Mouse (Mus musculus): ENCODE data around the gene Ndufc2.

Ndufc2 gene

GRCm38 (mm10) chr7:97399960-97400715 lies at the start of gene Ndufc2:
Gene Ndufc2 (plus strand): TSS chr7:97400003.
- DNase-seq (ENCODE audit: low spot score) = peak; percentile 90

GRCm38 (mm10) chr7:97350891-97351290 lies 48.9 kb upstream of the Ndufc2 start:
- DNase-seq (ENCODE audit: low spot score) = no peak

DNA sequence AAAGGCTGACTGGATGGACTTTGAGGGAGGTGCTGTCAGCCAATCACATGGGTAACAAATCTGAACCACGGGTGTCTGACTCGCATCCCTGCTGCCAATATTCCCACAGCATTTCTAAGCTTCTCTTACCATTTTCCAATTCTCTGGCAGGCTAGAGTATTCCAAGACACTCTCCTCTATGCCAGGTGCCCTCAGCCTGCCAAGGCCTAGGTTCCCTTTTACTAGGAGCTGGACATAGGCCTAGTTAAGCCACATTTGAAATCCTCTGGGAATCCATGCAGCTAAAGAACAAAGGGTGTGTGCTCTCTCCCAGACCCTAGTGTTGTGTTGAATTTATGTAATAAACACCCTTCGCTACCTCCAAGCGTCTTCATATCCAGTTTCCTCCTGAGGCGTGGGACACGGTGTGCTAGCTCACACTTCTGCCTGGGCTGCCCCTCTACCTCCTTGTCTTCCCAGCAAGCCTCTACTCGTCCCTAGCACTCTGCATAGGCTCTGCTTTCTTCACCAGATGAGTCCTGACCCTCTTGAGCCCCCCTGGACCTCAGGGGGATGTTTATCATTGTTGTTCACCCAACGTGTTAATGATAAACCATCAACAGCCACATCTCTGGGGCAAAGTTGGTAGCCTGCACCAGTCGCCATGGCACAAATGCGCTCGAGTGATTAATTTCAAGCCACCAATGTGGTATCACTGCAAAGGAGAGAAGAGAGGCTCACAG lies 47.9 kb upstream of the Ndufc2 start:
- DNase-seq (ENCODE audit: low spot score) = no peak

GRCm38 (mm10) chr7:97353356-97353755 lies 46.4 kb upstream of the Ndufc2 start:
- no peak for DNase-seq (ENCODE audit: low spot score)

- DNase-seq (ENCODE audit: low spot score) = peak; percentile 82
These were observed 44.5 kb upstream of the Ndufc2 start for GRCm38 (mm10) chr7:97355068-97355841.

DNA sequence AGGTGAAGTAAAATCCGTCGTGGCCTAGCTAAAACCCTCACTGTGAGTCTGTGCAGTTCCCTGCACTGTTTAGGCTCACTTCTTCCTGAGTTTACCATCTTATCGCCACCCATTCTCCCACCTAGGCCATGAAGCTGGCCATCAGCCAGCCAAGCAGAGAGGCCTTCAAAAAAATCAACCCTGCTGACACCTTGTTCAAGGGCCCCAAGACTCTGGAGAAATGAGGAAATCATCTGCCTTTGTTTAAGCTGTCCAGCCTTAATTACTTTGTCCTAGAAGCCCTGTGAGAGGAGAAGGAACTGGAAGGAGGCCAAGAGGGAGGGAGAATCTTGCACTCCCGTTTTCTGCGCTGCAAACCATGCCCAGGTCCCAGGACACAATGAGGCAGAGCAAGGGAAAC lies 43.5 kb upstream of the Ndufc2 start:
- no peak for DNase-seq (ENCODE audit: low spot score)

- no peak for DNase-seq (ENCODE audit: low spot score)
These were observed 42.9 kb upstream of the Ndufc2 start for GRCm38 (mm10) chr7:97356875-97357276.

GRCm38 (mm10) chr7:97357840-97358239 lies 42.0 kb upstream of the Ndufc2 start:
- DNase-seq (ENCODE audit: low spot score) = no peak

DNA sequence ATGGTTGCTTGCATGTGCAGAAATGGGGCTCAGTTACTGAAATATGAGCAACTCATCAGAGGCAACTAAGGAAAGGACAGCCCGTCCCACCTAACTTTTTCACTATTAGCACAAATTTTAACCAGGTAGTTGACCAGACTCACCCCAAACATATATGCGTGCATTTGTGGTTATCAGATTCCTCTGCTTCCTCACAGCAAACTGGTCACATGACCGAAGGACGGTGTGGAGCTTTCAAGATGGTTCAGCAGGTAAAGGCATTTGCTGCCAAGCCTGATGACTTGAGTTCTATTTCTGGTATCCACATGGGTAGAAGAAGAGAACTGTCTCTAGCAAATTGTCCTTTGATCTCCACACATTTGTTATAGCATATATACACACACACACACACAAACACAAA lies 41.5 kb upstream of the Ndufc2 start:
- DNase-seq (ENCODE audit: low spot score) = no peak

- DNase-seq (ENCODE audit: low spot score) = no peak
These were observed 39.6 kb upstream of the Ndufc2 start for GRCm38 (mm10) chr7:97360166-97360565.

GRCm38 (mm10) chr7:97360955-97361354 lies 38.8 kb upstream of the Ndufc2 start:
- DNase-seq (ENCODE audit: low spot score) = no peak

DNA sequence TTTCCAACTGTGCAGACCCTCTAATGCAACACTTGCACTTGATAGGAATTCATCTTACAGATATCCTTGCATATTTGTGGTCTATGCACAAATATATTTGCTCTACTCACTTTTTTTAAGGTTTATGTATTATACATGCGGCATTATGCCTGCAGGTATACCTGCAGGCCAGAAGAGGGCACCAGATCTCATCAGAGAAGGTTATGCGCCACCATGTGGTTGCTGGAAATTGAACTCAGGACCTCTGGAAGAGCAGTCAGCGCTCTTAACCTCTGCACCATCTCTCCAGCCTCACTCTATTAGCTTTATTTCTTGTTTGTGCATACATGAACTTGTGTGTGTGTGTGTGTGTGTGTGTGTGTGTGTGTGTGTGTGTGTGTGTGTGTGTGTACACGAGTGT lies 38.3 kb upstream of the Ndufc2 start:
- DNase-seq (ENCODE audit: low spot score) = peak; percentile 41

GRCm38 (mm10) chr7:97365887-97366286 lies 33.9 kb upstream of the Ndufc2 start:
- DNase-seq (ENCODE audit: low spot score) = no peak

- DNase-seq (ENCODE audit: low spot score) = no peak
These were observed 24.7 kb upstream of the Ndufc2 start for GRCm38 (mm10) chr7:97375101-97375500.

- no peak for DNase-seq (ENCODE audit: low spot score)
These were observed 23.9 kb upstream of the Ndufc2 start for GRCm38 (mm10) chr7:97375906-97376305.

- no peak for DNase-seq (ENCODE audit: low spot score)
These were observed 20.5 kb upstream of the Ndufc2 start for GRCm38 (mm10) chr7:97379304-97379703.

- DNase-seq (ENCODE audit: low spot score) = no peak
These were observed 19.2 kb upstream of the Ndufc2 start for GRCm38 (mm10) chr7:97380500-97381123.

- DNase-seq (ENCODE audit: low spot score) = no peak
These were observed 17.1 kb upstream of the Ndufc2 start for GRCm38 (mm10) chr7:97382661-97383060.

GRCm38 (mm10) chr7:97383496-97384132 lies 16.2 kb upstream of the Ndufc2 start:
- no peak for DNase-seq (ENCODE audit: low spot score)

DNA sequence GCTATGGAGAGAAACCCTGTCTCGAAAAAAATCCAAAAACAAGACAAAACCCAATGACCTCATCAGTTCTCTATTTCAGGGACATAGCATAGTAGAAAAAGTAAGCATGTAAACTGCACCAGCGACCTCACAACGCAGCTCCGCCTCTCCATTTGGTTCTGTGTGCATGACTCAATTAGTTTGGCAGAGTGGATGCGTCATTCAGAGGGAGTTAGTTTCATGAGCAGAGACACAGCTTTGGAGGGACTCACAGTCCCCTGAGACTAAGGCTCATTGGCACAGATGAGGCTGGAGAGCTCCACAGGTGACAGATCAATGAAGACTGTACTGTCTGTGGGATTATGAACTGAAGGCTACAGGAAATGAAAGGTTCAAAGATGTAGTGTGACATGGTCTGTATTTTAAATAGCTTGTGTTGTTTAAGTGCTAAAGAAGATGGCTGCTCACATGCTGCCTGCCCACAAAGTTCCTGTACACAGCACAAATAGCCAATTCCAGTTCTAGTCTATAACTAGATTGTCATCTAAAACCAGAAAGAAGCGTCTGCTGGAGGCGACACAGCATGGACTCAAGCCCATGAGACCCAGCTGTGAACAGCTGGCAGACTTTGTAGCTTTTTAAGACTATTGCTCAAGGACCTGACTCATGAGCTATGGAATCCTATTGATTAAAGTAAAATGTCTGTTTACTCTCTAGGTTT lies 13.5 kb upstream of the Ndufc2 start:
- DNase-seq (ENCODE audit: low spot score) = no peak

GRCm38 (mm10) chr7:97386806-97387370 lies 12.9 kb upstream of the Ndufc2 start:
- DNase-seq (ENCODE audit: low spot score) = no peak
